Mouse (Mus musculus): ENCODE measurements around the gene Gm3558.
"Not testable (repeated sequence)": the region's sequence is repeated elsewhere in the genome, so short reads cannot be mapped to it uniquely, and the experiment has no call there.

The Gm3558 gene

GRCm38 (mm10) chr14:7568382-7568781 is at the start of gene Gm3558:
TSS of gene Gm3558 (minus strand) at chr14:7568566.
- not testable (repeated sequence) for DNase-seq (ENCODE audit: low read depth in 1 of 2, low spot score in 2 of 2)

GRCm38 (mm10) chr14:7595492-7595891 is 27.1 kb upstream of the Gm3558 start, which contains the start of gene Gm10338:
TSS of gene Gm10338 (minus strand) at chr14:7595592.
- not testable (repeated sequence) for DNase-seq (ENCODE audit: low read depth in 1 of 2, low spot score in 2 of 2)

- not testable (repeated sequence) for DNase-seq (ENCODE audit: low read depth in 1 of 2, low spot score in 2 of 2)
Measured at GRCm38 (mm10) chr14:7567890-7568289, 476 bp downstream of the Gm3558 start.

- DNase-seq (ENCODE audit: low read depth in 1 of 2, low spot score in 2 of 2) = not testable (repeated sequence)
Measured at GRCm38 (mm10) chr14:7567266-7567665, 1.1 kb downstream of the Gm3558 start.

Measured in monocyte, adult 2 months (primary cell).